Mouse (Mus musculus) stomach, embryonic 16.5 days (tissue): ENCODE measurements around the gene Unc5cl. TPM values are rescaled to one million over a fixed set of nuclear protein-coding genes. Genes with fewer than 3 reads are reported as not detected.

Source experiments
- ATAC-seq: fragments of 200-750 bp; cut with Nextera tagmentation; 2 replicates; pipeline ENCODE4 v1.8.0; 2017; ENCODE audit warnings: moderate number of reproducible peaks, moderate TSS enrichment; ENCODE audit not compliant: insufficient read depth, low FRiP score
- H3K27ac ChIP-seq: fragments of 300-500 bp; sonication (generic); 2 replicates; pipeline ENCODE4 v1.5.1; 2014; ENCODE audit warnings: low read length
- H3K27me3 ChIP-seq: fragments of 300-500 bp; sonication (generic); 2 replicates; pipeline ENCODE4 v1.6.1; 2014; ENCODE audit warnings: low read length, control low read depth, mixed read lengths; ENCODE audit not compliant: control insufficient read depth, insufficient read depth
- H3K36me3 ChIP-seq: fragments of 300-500 bp; sonication (generic); 2 replicates; pipeline ENCODE4 v1.6.1; 2014; ENCODE audit warnings: low read length; ENCODE audit not compliant: control insufficient read depth, insufficient read depth
- H3K4me1 ChIP-seq: fragments of 300-500 bp; sonication (generic); 2 replicates; pipeline ENCODE4 v1.6.1; 2014; ENCODE audit warnings: low read length, control low read depth, mixed read lengths; ENCODE audit not compliant: control insufficient read depth, insufficient read depth
- H3K4me2 ChIP-seq: fragments of 300-500 bp; sonication (generic); 2 replicates; pipeline ENCODE4 v1.6.1; 2014; ENCODE audit warnings: low read depth, low read length, mixed read lengths
- H3K4me3 ChIP-seq: fragments of 300-500 bp; sonication (generic); replicated peaks from 2 replicates; pipeline ENCODE4 v1.5.1; 2014; ENCODE audit warnings: mild to moderate bottlenecking, low read length
- H3K9ac ChIP-seq: fragments of 300-500 bp; sonication (generic); 2 replicates; pipeline ENCODE4 v1.6.1; 2014; ENCODE audit warnings: low read length
- H3K9me3 ChIP-seq: fragments of 300-500 bp; sonication (generic); replicated peaks from 2 replicates; pipeline ENCODE4 v1.6.1; 2016; ENCODE audit warnings: low read length, control low read depth; ENCODE audit not compliant: control insufficient read depth
- WGBS: fragments of 180-500 bp; shearing (Covaris S2); extraction: QIAGEN DNeasy Blood & Tissue Kit; methylation state at CpG from one replicate; pipeline ENCODE4 v1.1.7; 2014; 5-methylcytosine and 5-hydroxymethylcytosine counted together
- polyA plus RNA-seq: library from polyadenylated mRNA; unstranded; fragments of >200 nt; fragmentation: Nextera tagmentation; extraction: Ambion mirVana; gene quantifications from 2 replicates; pipeline ENCODE4 v1.2.1, GENCODE M21; 2015

Gene Unc5cl
- polyA plus RNA-seq, 1 experiment from 2014 or later, result 13.7 TPM

GRCm38 (mm10) chr17:48500846-48501445 is 46.2 kb downstream of the Unc5cl start:
- Histone ChIP-seq H3K27ac (no peak overlapping the region), H3K9me3 (no peaks in the 10 kb centered on the region), H3K9ac (no peak overlapping the region), H3K27me3 (no peaks in the 10 kb centered on the region), H3K4me2 (no peak overlapping the region), H3K4me3 (no peak overlapping the region), H3K4me1 (no peaks in the 10 kb centered on the region), H3K36me3 (no peaks in the 10 kb centered on the region)
- WGBS, result 81% methylated on average over 7 of the region's 7 CpGs
- ATAC-seq, result no peak

- no peak overlapping the region for H3K9ac ChIP-seq
- WGBS, result 36% methylated on average over 3 of the region's 3 CpGs
- H3K9me3 ChIP-seq, result no peaks in the 10 kb centered on the region
- no peak for ATAC-seq
- no peaks in the 10 kb centered on the region for H3K4me1 ChIP-seq
- no peaks in the 10 kb centered on the region for H3K36me3 ChIP-seq
- no peak overlapping the region for H3K4me3 ChIP-seq
- H3K4me2 ChIP-seq, result no peak overlapping the region
- H3K27me3 ChIP-seq, result no peaks in the 10 kb centered on the region
- no peak overlapping the region for H3K27ac ChIP-seq
Measured at GRCm38 (mm10) chr17:48505006-48505405, 50.3 kb downstream of the Unc5cl start.

GRCm38 (mm10) chr17:48506986-48507385 is 52.3 kb downstream of the Unc5cl start:
- H3K4me3 ChIP-seq, result no peak overlapping the region
- H3K4me1 ChIP-seq, result no peaks in the 10 kb centered on the region
- WGBS, result 55% methylated on average over 4 of the region's 4 CpGs
- no peak overlapping the region for H3K27ac ChIP-seq
- H3K9me3 ChIP-seq, result no peaks in the 10 kb centered on the region
- H3K27me3 ChIP-seq, result no peaks in the 10 kb centered on the region
- H3K9ac ChIP-seq, result no peak overlapping the region
- no peak overlapping the region for H3K4me2 ChIP-seq
- H3K36me3 ChIP-seq, result no peaks in the 10 kb centered on the region
- no peak for ATAC-seq

GRCm38 (mm10) chr17:48509596-48509995 is 54.9 kb downstream of the Unc5cl start:
- no peak overlapping the region for H3K27ac ChIP-seq
- H3K4me3 ChIP-seq, result no peak overlapping the region
- 75% methylated on average over 4 of the region's 4 CpGs for WGBS
- H3K9ac ChIP-seq, result no peak overlapping the region
- H3K4me2 ChIP-seq, result no peak overlapping the region
- H3K4me1 ChIP-seq, result no peaks in the 10 kb centered on the region
- H3K36me3 ChIP-seq, result no peaks in the 10 kb centered on the region
- no peaks in the 10 kb centered on the region for H3K9me3 ChIP-seq
- no peaks in the 10 kb centered on the region for H3K27me3 ChIP-seq
- ATAC-seq, result no peak

GRCm38 (mm10) chr17:48512614-48513281 is 58.0 kb downstream of the Unc5cl start:
- WGBS, result 48% methylated on average over 18 of the region's 18 CpGs
- peak; percentile 21; the same call in 1 of the 2 replicates for ATAC-seq

GRCm38 (mm10) chr17:48514613-48515012 is 59.9 kb downstream of the Unc5cl start:
- Histone ChIP-seq H3K36me3 (no peaks in the 10 kb centered on the region), H3K9me3 (no peaks in the 10 kb centered on the region), H3K27me3 (no peaks in the 10 kb centered on the region), H3K4me1 (no peaks in the 10 kb centered on the region), H3K4me2 (no peak overlapping the region), H3K27ac (no peak overlapping the region), H3K4me3 (no peak overlapping the region), H3K9ac (no peak overlapping the region)
- no peak for ATAC-seq
- WGBS, result 41% methylated on average over 4 of the region's 4 CpGs

More at GRCm38 (mm10) chr17:48512614-48513281, 58.0 kb downstream of the Unc5cl start:
- no peak overlapping the region for H3K4me2 ChIP-seq
- no peak overlapping the region for H3K27ac ChIP-seq
- no peak overlapping the region for H3K9ac ChIP-seq
- H3K36me3 ChIP-seq, result no peaks in the 10 kb centered on the region
- H3K4me3 ChIP-seq, result no peak overlapping the region
- H3K9me3 ChIP-seq, result no peaks in the 10 kb centered on the region
- no peaks in the 10 kb centered on the region for H3K27me3 ChIP-seq
- no peaks in the 10 kb centered on the region for H3K4me1 ChIP-seq

GRCm38 (mm10) chr17:48519046-48519445 is 64.3 kb downstream of the Unc5cl start:
- 85% methylated on average over 7 of the region's 7 CpGs for WGBS
- no peak overlapping the region for H3K9ac ChIP-seq
- H3K4me1 ChIP-seq, result no peaks in the 10 kb centered on the region
- no peak for ATAC-seq
- H3K27ac ChIP-seq, result no peak overlapping the region
- no peaks in the 10 kb centered on the region for H3K27me3 ChIP-seq
- no peak overlapping the region for H3K4me2 ChIP-seq
- H3K4me3 ChIP-seq, result no peak overlapping the region
- H3K36me3 ChIP-seq, result no peaks in the 10 kb centered on the region
- H3K9me3 ChIP-seq, result no peaks in the 10 kb centered on the region

GRCm38 (mm10) chr17:48520352-48520751 is 65.7 kb downstream of the Unc5cl start:
- H3K4me3 ChIP-seq, result no peak overlapping the region
- H3K36me3 ChIP-seq, result no peaks in the 10 kb centered on the region
- H3K27me3 ChIP-seq, result no peaks in the 10 kb centered on the region
- no peak overlapping the region for H3K4me2 ChIP-seq
- H3K9ac ChIP-seq, result no peak overlapping the region
- ATAC-seq, result no peak
- no peaks in the 10 kb centered on the region for H3K9me3 ChIP-seq
- H3K27ac ChIP-seq, result no peak overlapping the region
- H3K4me1 ChIP-seq, result no peaks in the 10 kb centered on the region
- WGBS, result 83% methylated on average over 3 of the region's 3 CpGs

GRCm38 (mm10) chr17:48523056-48523455 is 68.4 kb downstream of the Unc5cl start:
- Histone ChIP-seq H3K4me2 (no peak overlapping the region), H3K4me1 (no peaks in the 10 kb centered on the region), H3K4me3 (no peak overlapping the region), H3K9ac (no peak overlapping the region), H3K36me3 (no peaks in the 10 kb centered on the region), H3K9me3 (no peaks in the 10 kb centered on the region), H3K27ac (no peak overlapping the region), H3K27me3 (no peaks in the 10 kb centered on the region)
- WGBS, result 88% methylated on average over 2 of the region's 2 CpGs
- ATAC-seq, result no peak
